Mouse (Mus musculus) stomach, embryonic 14.5 days (tissue): Measurements from ENCODE around the gene Olfr1413. TPM values are rescaled to one million over a fixed set of nuclear protein-coding genes. Genes with fewer than 3 reads are reported as not detected.

Experiments used
- polyA plus RNA-seq: library from polyadenylated mRNA; unstranded; fragments of >200 nt; fragmentation: Nextera tagmentation; extraction: Ambion mirVana; gene quantifications from 2 replicates; pipeline ENCODE4 v1.2.1, GENCODE M21; 2014

Olfr1413 gene
- polyA plus RNA-seq, 1 experiment from 2014 or later = not detected

Other genes starting within 250 kb of the Olfr1413 start
- 276 and 277 TPM in 2 replicates for gene Ndufa10, start 97.5 kb upstream of the Olfr1413 start, polyA plus RNA-seq
- not detected in 2 replicates for gene Olfr1416, start 86.2 kb upstream of the Olfr1413 start, polyA plus RNA-seq
- not detected in 2 replicates for gene Olfr1415, start 75.2 kb upstream of the Olfr1413 start, polyA plus RNA-seq
- gene Olfr1414, start 52.7 kb upstream of the Olfr1413 start, polyA plus RNA-seq = not detected in 2 replicates
- gene Olfr1412, start 14.5 kb downstream of the Olfr1413 start, polyA plus RNA-seq = not detected in 2 replicates
- not detected in 2 replicates for gene Olfr1411, start 23.1 kb downstream of the Olfr1413 start, polyA plus RNA-seq
- not detected in 2 replicates for gene Olfr1410, start 34.5 kb downstream of the Olfr1413 start, polyA plus RNA-seq
- not detected in 2 replicates for gene Olfr12, start 46.5 kb downstream of the Olfr1413 start, polyA plus RNA-seq
- gene Cops9, start 70.7 kb downstream of the Olfr1413 start, polyA plus RNA-seq = 406 and 457 TPM in 2 replicates
- 0.14 TPM in 1 of 2 replicates, not detected in the other for gene Otos, start 77.5 kb downstream of the Olfr1413 start, polyA plus RNA-seq